Mouse (Mus musculus) E14TG2a.4 (cell line): ENCODE results near the gene Nfat5.
A peak's percentile ranks its signal among the peaks of the same experiment; 100 is the strongest.

ENCODE experiments used
- H3K27me3 ChIP-seq: 2 replicates; pipeline ENCODE4 v1.6.1; 2014; ENCODE audit warnings: low read length, control low read depth; ENCODE audit not compliant: insufficient read depth
- H3K36me3 ChIP-seq: 2 replicates; pipeline ENCODE4 v1.6.1; 2014; ENCODE audit warnings: low read length, control low read depth; ENCODE audit not compliant: insufficient read depth
- H3K4me1 ChIP-seq: replicated peaks from 2 replicates; pipeline ENCODE4 v1.6.1; 2014; ENCODE audit warnings: low read depth, low read length, control low read depth
- H3K4me3 ChIP-seq: replicated peaks from 2 replicates; pipeline ENCODE4 v1.5.1; 2014; ENCODE audit warnings: mild to moderate bottlenecking, low read length
- H3K9me3 ChIP-seq: 2 replicates; pipeline ENCODE4 v1.6.1; 2014; ENCODE audit warnings: low read length, control low read depth
- CTCF ChIP-seq: conservative IDR thresholded peaks from 2 replicates; pipeline ENCODE4 v1.5.1; 2014; ENCODE audit warnings: low read length
- NANOG ChIP-seq: IDR thresholded peaks from 2 replicates; pipeline ENCODE4 v1.6.1; 2014; ENCODE audit warnings: borderline replicate concordance, low read length, mixed read lengths
- POU5F1 ChIP-seq: IDR thresholded peaks from 2 replicates; pipeline ENCODE4 v1.6.1; 2014; ENCODE audit warnings: low read length, borderline replicate concordance

Nfat5 gene

DNA sequence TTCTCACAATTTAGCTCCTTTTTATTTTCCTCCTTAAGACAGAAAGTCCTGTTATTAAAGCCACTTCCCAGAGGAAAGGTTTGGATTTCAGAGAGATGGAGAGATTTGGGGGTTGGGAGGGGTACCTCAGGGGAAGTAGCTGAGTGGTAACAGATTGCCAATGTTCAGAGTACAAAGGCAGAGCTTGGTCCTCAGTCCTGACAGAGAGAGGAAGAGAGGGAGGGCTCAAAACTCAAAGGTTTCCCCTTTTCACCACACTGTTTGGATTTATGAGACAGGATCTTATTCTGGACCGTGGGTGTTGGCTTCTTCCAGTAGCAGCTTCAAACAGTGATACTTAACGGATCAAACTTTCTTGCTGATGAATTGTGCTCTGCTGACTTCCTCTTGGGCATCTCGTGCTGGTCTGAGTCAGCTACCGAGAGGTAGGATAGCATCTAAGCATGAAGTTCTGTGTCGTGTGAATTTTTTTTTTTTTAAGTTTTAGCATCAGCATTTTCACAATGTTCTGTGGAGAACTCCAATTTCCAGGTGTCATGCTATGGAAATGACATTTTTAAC is 15.9 kb upstream of the Nfat5 start:
- H3K4me1 ChIP-seq, result peaks cover 14% of the 10 kb centered on the region
- no peak for TF ChIP-seq POU5F1
- no peak for TF ChIP-seq CTCF
- no peak for TF ChIP-seq NANOG
- no peaks in the 10 kb centered on the region for H3K27me3 ChIP-seq
- no peaks in the 10 kb centered on the region for H3K9me3 ChIP-seq
- no peaks in the 10 kb centered on the region for H3K36me3 ChIP-seq
- no peak overlapping the region for H3K4me3 ChIP-seq

DNA sequence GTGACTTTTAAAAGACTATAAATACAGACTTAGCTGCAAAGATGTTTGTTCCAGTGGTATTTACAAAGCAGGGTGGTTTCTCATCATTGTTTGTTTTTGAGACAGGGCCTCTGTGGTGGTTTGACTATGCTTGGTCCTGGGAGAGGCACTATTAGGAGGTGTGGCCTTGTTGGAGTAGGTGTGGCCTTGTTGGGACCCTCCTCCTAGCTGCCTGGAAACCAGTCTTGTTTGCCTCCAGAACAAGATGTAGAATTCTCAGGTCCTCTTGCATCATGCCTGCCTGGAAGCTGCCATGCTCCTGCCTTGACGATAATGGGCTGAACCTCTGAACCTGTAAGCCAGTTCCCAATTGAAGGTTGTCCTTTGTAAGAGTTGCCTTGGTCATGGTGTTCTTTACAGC is 14.7 kb upstream of the Nfat5 start:
- Histone ChIP-seq H3K36me3 (no peaks in the 10 kb centered on the region), H3K4me1 (peaks cover 14% of the 10 kb centered on the region), H3K4me3 (no peak overlapping the region), H3K27me3 (no peaks in the 10 kb centered on the region), H3K9me3 (no peaks in the 10 kb centered on the region)
- TF ChIP-seq POU5F1 (no peak), NANOG (no peak), CTCF (no peak)

DNA sequence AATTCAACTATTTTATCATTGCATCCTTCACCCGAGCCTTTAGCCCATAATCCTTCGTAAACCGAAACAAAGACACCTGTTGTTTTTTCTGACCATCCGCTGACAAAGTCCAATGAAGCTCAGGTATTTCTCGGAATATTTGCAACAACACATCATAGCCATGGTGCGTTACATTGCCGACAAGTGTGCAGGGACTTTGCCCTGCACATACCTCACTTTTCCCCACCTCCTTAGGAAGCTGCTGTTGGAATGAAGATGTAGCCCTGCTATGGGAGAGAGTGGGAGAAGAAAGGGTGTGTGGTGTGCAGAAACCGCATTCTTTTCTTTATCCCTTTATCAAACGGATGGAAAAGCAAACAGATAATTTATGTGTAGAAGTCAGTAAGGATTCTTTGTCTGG is 6.6 kb upstream of the Nfat5 start:
- H3K9me3 ChIP-seq, result no peaks in the 10 kb centered on the region
- TF ChIP-seq POU5F1 (no peak), CTCF (no peak), NANOG (no peak)
- no peaks in the 10 kb centered on the region for H3K36me3 ChIP-seq
- 0 out of 2 replicates have a peak overlapping the region, but pooled peaks have one; percentile 15 for H3K4me3 ChIP-seq
- peaks cover 47% of the 10 kb centered on the region for H3K4me1 ChIP-seq
- H3K27me3 ChIP-seq, result no peaks in the 10 kb centered on the region

DNA sequence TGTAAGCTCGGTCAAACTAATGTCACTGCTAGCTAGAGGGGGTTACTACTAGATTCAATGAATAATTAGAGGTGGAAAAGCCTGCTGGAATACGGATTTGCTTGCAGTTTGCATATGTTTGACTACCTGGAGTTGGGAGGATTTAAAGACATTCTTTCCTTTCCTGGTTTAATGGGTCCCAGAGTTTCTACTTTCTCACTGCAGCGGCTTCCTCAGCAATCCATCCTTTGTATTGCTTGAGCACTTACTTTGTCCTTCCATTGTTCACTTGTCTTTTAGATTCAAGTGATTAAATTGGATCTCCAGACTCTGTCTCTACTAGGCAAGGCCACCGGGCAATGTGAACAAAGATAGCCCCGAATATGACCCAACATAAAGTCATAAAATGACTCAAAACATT is 5.7 kb upstream of the Nfat5 start:
- no peaks in the 10 kb centered on the region for H3K27me3 ChIP-seq
- no peaks in the 10 kb centered on the region for H3K9me3 ChIP-seq
- H3K4me3 ChIP-seq, result no peak overlapping the region
- H3K4me1 ChIP-seq, result peaks cover 55% of the 10 kb centered on the region
- no peaks in the 10 kb centered on the region for H3K36me3 ChIP-seq
- TF ChIP-seq POU5F1 (peak; percentile 40; the same call in 1 of the 2 replicates), CTCF (no peak), NANOG (peak; percentile 99)

DNA sequence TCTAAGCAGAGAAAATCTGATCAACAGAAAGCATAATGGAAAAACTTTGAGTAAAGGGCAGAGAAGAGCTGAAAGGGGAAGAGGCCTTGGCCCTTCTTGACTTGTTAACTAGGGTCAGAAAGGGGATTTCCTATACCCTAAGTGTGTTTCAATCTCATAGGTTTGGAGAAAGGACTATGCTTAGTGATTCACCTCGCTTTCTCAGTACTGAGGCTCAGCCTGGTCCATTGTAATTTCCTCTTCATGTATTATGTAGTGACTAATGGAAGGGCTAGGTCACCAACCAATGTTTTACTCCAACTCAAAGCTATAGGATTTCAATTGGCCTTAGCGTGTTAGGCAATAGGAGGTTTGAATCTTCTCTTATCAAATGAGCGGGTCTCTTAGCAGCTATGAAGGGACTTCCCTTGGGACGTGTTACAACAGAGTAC is 2.1 kb upstream of the Nfat5 start:
- H3K4me1 ChIP-seq, result peaks cover 61% of the 10 kb centered on the region
- no peaks in the 10 kb centered on the region for H3K9me3 ChIP-seq
- TF ChIP-seq NANOG (no peak), CTCF (no peak), POU5F1 (no peak)
- H3K4me3 ChIP-seq, result no peak overlapping the region
- H3K36me3 ChIP-seq, result peaks cover 3% of the 10 kb centered on the region; the same call in 1 of the 2 replicates
- H3K27me3 ChIP-seq, result no peaks in the 10 kb centered on the region

DNA sequence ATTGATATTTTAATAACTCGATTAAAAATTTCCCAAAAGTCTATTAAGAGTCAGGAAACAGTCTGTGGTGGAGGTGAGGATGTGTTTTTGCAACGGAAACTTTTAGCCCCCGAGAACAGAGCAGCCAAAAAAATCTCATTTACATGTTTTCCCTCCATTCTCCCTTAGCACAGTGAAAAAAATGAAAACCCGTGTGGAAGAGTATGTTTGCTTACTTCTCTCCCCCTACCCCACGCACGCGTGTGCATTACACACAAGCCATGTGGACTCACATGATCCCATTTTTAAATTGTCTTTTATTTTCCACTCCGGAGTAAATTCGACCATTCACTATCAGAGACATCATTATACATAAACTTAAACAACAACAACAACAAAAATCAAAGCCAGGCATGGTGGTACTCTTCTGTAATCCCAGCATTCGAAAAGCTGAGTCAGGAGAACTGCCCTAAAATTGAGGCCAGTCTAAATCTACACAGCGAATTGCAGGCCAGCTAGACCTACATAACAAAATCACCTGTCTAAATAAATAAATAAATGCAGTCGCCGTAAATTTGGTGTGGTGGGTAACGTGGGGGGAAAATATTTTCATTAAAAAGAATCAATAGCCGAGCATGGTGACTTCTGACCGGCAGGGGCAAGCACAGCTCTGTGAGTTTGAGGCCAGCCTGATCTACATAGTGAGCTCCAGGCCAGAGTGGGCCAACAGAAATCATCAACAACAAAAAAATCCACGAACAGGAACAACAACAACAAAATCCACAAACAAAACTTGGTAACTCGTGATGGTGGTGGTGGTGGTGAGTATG is 947 bp upstream of the Nfat5 start:
- Histone ChIP-seq H3K4me3 (peak overlapping the region; percentile 98), H3K36me3 (peaks cover 3% of the 10 kb centered on the region; the same call in 1 of the 2 replicates), H3K9me3 (no peaks in the 10 kb centered on the region), H3K4me1 (peaks cover 52% of the 10 kb centered on the region), H3K27me3 (no peaks in the 10 kb centered on the region)
- TF ChIP-seq NANOG (no peak), POU5F1 (no peak), CTCF (no peak)

DNA sequence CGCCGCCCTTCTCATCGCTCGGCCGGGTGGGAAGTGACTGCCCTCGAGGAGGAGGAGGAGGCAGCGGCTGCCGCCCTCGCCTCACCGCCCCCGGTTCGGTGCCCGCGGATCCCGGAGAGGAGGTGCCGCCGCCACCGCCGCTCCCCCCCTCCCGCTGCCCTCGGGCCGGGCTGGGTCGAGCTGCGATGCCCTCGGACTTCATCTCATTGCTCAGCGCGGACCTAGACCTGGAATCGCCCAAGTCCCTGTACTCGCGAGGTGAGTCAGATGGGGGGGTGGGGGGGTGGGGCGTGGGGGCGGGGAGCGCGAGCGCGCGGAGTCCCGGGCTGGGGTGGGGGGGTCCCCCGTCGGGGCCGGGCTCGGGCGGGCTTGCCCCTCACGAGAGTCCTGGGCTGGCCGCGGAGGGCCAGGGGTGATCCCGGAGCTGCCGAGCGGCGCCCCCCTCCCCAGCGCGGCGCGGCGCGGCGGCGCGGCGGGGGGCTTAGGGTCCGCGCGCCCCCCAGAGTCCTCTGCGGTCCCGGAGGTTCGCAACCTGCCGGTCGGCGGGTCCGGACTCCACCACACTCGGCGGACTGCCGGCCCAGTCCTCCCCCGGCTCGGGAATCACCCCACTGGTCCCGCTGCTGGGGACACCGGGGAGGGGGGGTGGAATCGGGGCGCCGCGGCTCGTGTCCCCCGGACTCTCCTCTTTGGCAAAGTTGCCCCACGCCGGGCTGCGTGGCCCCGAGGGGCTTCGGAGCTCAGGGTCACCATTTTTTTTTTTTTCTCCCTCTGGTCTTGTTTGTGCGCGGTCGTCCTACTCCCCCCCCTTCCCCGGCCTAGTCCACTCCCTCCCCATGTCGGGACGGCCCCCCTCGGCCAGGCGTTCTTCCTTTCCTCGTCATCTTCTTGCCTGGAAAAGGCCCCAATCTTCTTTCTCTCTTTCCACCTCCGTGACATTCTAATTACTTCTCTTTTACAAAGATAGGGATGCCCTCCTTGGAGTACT is 665 bp downstream of the Nfat5 start:
- H3K4me3 ChIP-seq, result peak overlapping the region; percentile 98
- H3K36me3 ChIP-seq, result peaks cover 3% of the 10 kb centered on the region; the same call in 1 of the 2 replicates
- TF ChIP-seq POU5F1, result no peak
- TF ChIP-seq NANOG, result no peak
- no peak for TF ChIP-seq CTCF
- no peaks in the 10 kb centered on the region for H3K27me3 ChIP-seq
- no peaks in the 10 kb centered on the region for H3K9me3 ChIP-seq
- H3K4me1 ChIP-seq, result peaks cover 40% of the 10 kb centered on the region

DNA sequence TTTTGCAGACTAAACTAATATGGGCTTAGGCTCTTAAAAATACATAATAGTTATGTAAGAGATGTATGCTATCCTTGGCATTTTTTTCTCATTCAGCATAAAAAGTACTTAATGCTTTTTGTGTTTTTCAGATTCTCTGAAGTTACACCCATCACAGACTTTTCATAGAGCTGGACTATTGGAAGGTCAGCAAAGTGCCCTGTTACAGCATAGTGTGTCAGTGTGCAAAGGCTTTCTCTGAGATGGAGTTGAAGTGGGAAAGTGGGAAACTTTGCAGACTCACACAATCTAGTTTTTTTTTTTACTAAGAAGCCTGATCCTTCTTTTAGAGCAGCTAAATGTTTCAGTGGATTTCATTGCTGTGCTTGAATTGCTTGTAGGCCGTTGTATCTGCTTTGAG is 2.2 kb downstream of the Nfat5 start:
- Histone ChIP-seq H3K4me3 (no peak overlapping the region), H3K36me3 (peaks cover 7% of the 10 kb centered on the region), H3K27me3 (no peaks in the 10 kb centered on the region), H3K9me3 (no peaks in the 10 kb centered on the region), H3K4me1 (peaks cover 29% of the 10 kb centered on the region)
- TF ChIP-seq CTCF, result no peak
- TF ChIP-seq POU5F1, result no peak
- TF ChIP-seq NANOG, result no peak
